Comparison of ENCODE assay signal across 13 mouse cellular contexts in genomic region chr14:76221617-76222319, GRCm38 (mm10).
A peak's percentile ranks its signal among the peaks of the same experiment; 100 is the strongest.
DNase-seq lines count a peak whose midpoint lies in the region; ATAC-seq and TF ChIP-seq lines count a peak whose summit lies in the region.
"Had no signal": no experiment of that assay in that cellular context is flagged by ENCODE, and none has a peak within 500 bp of the region (broad histone marks: within the 10 kb centered on the region; RNA-seq: fewer than 3 reads in every experiment).

No protein-coding gene starts in this region.

- H3K36me3 ChIP-seq in stomach, embryonic 16.5 days (ENCODE audit: control insufficient read depth, insufficient read depth, low read length), result no peaks in the 10 kb centered on the region
- H3K36me3 ChIP-seq in stomach, postnatal 0 days (ENCODE audit: control insufficient read depth, insufficient read depth, low read length), result no peaks in the 10 kb centered on the region
- H3K36me3 ChIP-seq in liver, embryonic 14.5 days (replicated peaks; ENCODE audit: control insufficient read depth, insufficient read depth, low read depth), result no peaks in the 10 kb centered on the region
- H3K36me3 ChIP-seq: stomach, embryonic 15.5 days had no signal

- WGBS in stomach, embryonic 16.5 days, result 44% methylated on average over 10 of the region's 10 CpGs
- WGBS in stomach, postnatal 0 days, result 43% methylated on average over 10 of the region's 10 CpGs
- WGBS in liver, embryonic 14.5 days (ENCODE audit: insufficient replicate concordance), result 47% methylated on average over 10 of the region's 10 CpGs
- 60% methylated on average over 10 of the region's 10 CpGs for WGBS in lung, adult 2 months

- DNase-seq in frontal cortex, postnatal 36 days (ENCODE audit: low spot score in 2 of 2), result peak; percentile 6 to 7
- DNase-seq in frontal cortex, postnatal 14 days (ENCODE audit: low spot score in 2 of 2), result no peak
- DNase-seq in stomach, postnatal 0 days (ENCODE audit: low spot score), result no peak
- no peak for DNase-seq in liver, embryonic 14.5 days (ENCODE audit: low read depth in 3 of 3, low spot score in 3 of 3)
- no peak for DNase-seq in cerebellum, adult 9-11 months
- DNase-seq in cerebellum, adult 11 months, result no peak
- no peak for DNase-seq in lung, adult 2 months
- DNase-seq: B cell, adult 2 months; lung, postnatal 14 days had no signal

- TF ChIP-seq CTCF in stomach, postnatal 0 days (IDR thresholded peaks at IDR 0.05; ENCODE audit: low read depth), result no peak
- no peak for TF ChIP-seq CTCF in liver, embryonic 14.5 days (IDR thresholded peaks at IDR 0.05; ENCODE audit: low read depth)
- TF ChIP-seq CTCF in lung, adult 2 months (IDR thresholded peaks at IDR 0.05; ENCODE audit: insufficient read depth, low read length), result no peak

- TF ChIP-seq EP300 in stomach, postnatal 0 days (optimal IDR thresholded peaks at IDR 0.05), result no peak
- TF ChIP-seq EP300 in liver, embryonic 14.5 days (IDR thresholded peaks at IDR 0.05; ENCODE audit: low read depth), result no peak

- H3K27me3 ChIP-seq in stomach, embryonic 16.5 days (ENCODE audit: control insufficient read depth, insufficient read depth, low read length), result no peaks in the 10 kb centered on the region
- no peaks in the 10 kb centered on the region for H3K27me3 ChIP-seq in stomach, postnatal 0 days (ENCODE audit: control insufficient read depth, insufficient read depth, low read length)
- H3K27me3 ChIP-seq in liver, embryonic 14.5 days (ENCODE audit: control insufficient read depth, insufficient read depth, low read length), result no peaks in the 10 kb centered on the region
- H3K27me3 ChIP-seq: Patski; stomach, embryonic 15.5 days had no signal

- H3K4me2 ChIP-seq in stomach, embryonic 16.5 days (ENCODE audit: low read depth, low read length), result no peak overlapping the region
- H3K4me2 ChIP-seq in stomach, postnatal 0 days (replicated peaks; ENCODE audit: low read depth), result no peak overlapping the region
- 0 out of 2 replicates have a peak overlapping the region, but pooled peaks have one; percentile 6 for H3K4me2 ChIP-seq in liver, embryonic 14.5 days (ENCODE audit: low read depth)
- H3K4me2 ChIP-seq: stomach, embryonic 15.5 days had no signal

- peak overlapping the region; percentile 80; the same call in 1 of the 2 replicates for H3K27ac ChIP-seq in stomach, embryonic 16.5 days (ENCODE audit: low read length)
- no peak overlapping the region for H3K27ac ChIP-seq in stomach, postnatal 0 days (replicated peaks)
- no peak overlapping the region for H3K27ac ChIP-seq in liver, embryonic 14.5 days

- TF ChIP-seq POLR2A in lung, adult 2 months (IDR thresholded peaks at IDR 0.05; ENCODE audit: borderline replicate concordance, extremely low read depth, low read depth, low read length), result no peak

- no peak for ATAC-seq in stomach, embryonic 16.5 days (ENCODE audit: insufficient read depth, low FRiP score)
- ATAC-seq in stomach, postnatal 0 days (ENCODE audit: low FRiP score, low TSS enrichment), result no peak
- peak; percentile 63; the same call in 1 of the 2 replicates for ATAC-seq in liver, embryonic 14.5 days (ENCODE audit: insufficient read depth)
- ATAC-seq: inflammation-experienced regulatory T-cells, adult 6 months; Patski had no signal

- H3K9ac ChIP-seq in stomach, embryonic 16.5 days (ENCODE audit: low read length), result no peak overlapping the region
- H3K9ac ChIP-seq in stomach, postnatal 0 days (ENCODE audit: low read length), result no peak overlapping the region
- no peak overlapping the region for H3K9ac ChIP-seq in liver, embryonic 14.5 days (replicated peaks)
- H3K9ac ChIP-seq: stomach, embryonic 15.5 days had no signal

- peaks cover 13% of the 10 kb centered on the region; the same call in 1 of the 2 replicates for H3K9me3 ChIP-seq in stomach, embryonic 16.5 days (replicated peaks; ENCODE audit: control insufficient read depth, low read length)
- H3K9me3 ChIP-seq in stomach, postnatal 0 days (ENCODE audit: control insufficient read depth, low read length), result no peaks in the 10 kb centered on the region
- no peaks in the 10 kb centered on the region for H3K9me3 ChIP-seq in liver, embryonic 14.5 days (ENCODE audit: control insufficient read depth, low read length)
- H3K9me3 ChIP-seq: stomach, embryonic 15.5 days had no signal

- peaks cover 17% of the 10 kb centered on the region for H3K4me1 ChIP-seq in stomach, embryonic 16.5 days (ENCODE audit: control insufficient read depth, insufficient read depth, low read length)
- peaks cover 6% of the 10 kb centered on the region; the same call in 1 of the 2 replicates for H3K4me1 ChIP-seq in stomach, postnatal 0 days (replicated peaks; ENCODE audit: control insufficient read depth, insufficient read depth)
- H3K4me1 ChIP-seq in liver, embryonic 14.5 days (replicated peaks; ENCODE audit: control insufficient read depth in 2 of 2, insufficient read depth in 2 of 2, low read length in 1 of 2), result peaks cover 6 to 13% of the 10 kb centered on the region in 2 experiments; a peak in 3 of 4 replicates
- no peaks in the 10 kb centered on the region for H3K4me1 ChIP-seq in lung, adult 2 months (ENCODE audit: control insufficient read depth, insufficient read depth, low read length)

- no peak overlapping the region for H3K4me3 ChIP-seq in stomach, embryonic 16.5 days (replicated peaks; ENCODE audit: low read length)
- no peak overlapping the region for H3K4me3 ChIP-seq in stomach, postnatal 0 days (ENCODE audit: low read depth, low read length)
- H3K4me3 ChIP-seq in liver, embryonic 14.5 days (ENCODE audit: insufficient read depth in 1 of 2, low read depth in 2 of 2, low read length in 2 of 2), result no peak overlapping the region
- no peak overlapping the region for H3K4me3 ChIP-seq in lung, adult 2 months (replicated peaks; ENCODE audit: extremely low read depth, low read depth, low read length)
- H3K4me3 ChIP-seq: stomach, embryonic 15.5 days had no signal

Comparison
In these comparisons a context has a peak if more than half of its experiments do, and no peak if none do; other contexts are left out.
1. DNase-seq: peak in frontal cortex, postnatal 36 days (2 of 2); none in frontal cortex, postnatal 14 days (0 of 2), stomach, postnatal 0 days (single experiment), liver, embryonic 14.5 days (0 of 3), cerebellum, adult 9-11 months (single experiment), cerebellum, adult 11 months (single experiment) and lung, adult 2 months (single experiment).